Mouse (Mus musculus): ENCODE measurements around the gene Ssr2. TPM values are rescaled to one million over a fixed set of nuclear protein-coding genes. Genes with fewer than 3 reads are reported as not detected.
A peak's percentile ranks its signal among the peaks of the same experiment; 100 is the strongest.

Gene Ssr2
- polyA plus RNA-seq, 1 experiment from 2014 or later = 294 TPM

DNA sequence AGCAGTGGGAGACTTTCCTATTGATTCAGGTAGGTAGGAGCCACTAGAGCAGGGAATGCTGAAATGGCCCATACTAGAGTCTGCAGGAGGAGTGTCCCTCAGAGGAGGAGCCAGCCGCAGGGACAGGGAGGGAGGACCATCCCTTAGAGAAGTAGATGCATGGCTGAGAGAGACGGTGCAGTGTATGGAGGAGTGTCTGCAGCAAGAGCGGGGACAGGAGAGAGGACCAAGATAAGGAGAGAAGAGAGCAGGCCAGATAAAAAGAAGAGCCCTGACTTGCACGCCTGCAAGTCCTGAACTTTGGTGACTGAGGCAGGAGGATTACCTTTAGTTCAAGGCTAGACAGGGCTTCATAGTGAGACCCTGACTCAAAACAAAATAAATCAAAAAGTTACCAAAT, 51.4 kb downstream of the Ssr2 start:
- no peaks in the 10 kb centered on the region for H3K27me3 ChIP-seq (ENCODE audit: insufficient read depth, low read length)
- H3K9ac ChIP-seq (ENCODE audit: low read depth, low read length) = no peak overlapping the region
- TF ChIP-seq CTCF (IDR thresholded peaks at IDR 0.05; ENCODE audit: low read depth) = no peak
- no peaks in the 10 kb centered on the region for H3K9me3 ChIP-seq (replicated peaks; ENCODE audit: low read length)
- DNase-seq (ENCODE audit: low spot score) = no peak
- 37% methylated on average over 4 of the region's 4 CpGs for WGBS
- H3K27ac ChIP-seq = 0 out of 2 replicates have a peak overlapping the region, but pooled peaks have one; percentile 21
- H3K4me1 ChIP-seq (replicated peaks; ENCODE audit: insufficient read depth, low read length) = peaks cover 38% of the 10 kb centered on the region
- peaks cover 24% of the 10 kb centered on the region for H3K36me3 ChIP-seq (ENCODE audit: insufficient read depth, low read length)
- H3K4me2 ChIP-seq (ENCODE audit: low read length) = no peak overlapping the region
- no peak for ATAC-seq (replicated peaks; ENCODE audit: low FRiP score, low read depth)
- no peak overlapping the region for H3K4me3 ChIP-seq (replicated peaks; ENCODE audit: low read depth, low read length)

DNA sequence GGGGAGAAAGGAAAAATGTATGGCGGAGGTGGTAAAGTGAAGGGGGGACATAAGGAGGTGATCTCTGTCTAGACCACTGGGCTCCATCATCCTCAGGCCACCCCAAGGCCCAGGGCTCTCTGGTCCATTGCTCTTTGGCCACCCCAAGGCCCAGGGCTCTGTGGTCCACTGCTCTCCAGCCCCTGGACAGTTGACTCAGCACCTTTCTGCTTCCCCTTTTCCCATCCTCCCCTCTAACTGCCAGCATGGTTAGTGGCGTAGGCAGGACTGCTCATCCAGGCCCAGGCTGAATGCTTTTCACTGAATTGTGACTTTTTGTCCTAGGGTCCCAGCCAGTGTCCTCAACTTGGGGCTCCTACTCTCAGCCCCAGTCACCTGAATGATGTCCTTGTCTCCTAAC, 51.9 kb downstream of the Ssr2 start:
- no peaks in the 10 kb centered on the region for H3K9me3 ChIP-seq (replicated peaks; ENCODE audit: low read length)
- H3K27ac ChIP-seq = no peak overlapping the region
- DNase-seq (ENCODE audit: low spot score) (no peak), ATAC-seq (replicated peaks; ENCODE audit: low FRiP score, low read depth) (peak; percentile 61)
- TF ChIP-seq CTCF (IDR thresholded peaks at IDR 0.05; ENCODE audit: low read depth) = no peak
- peaks cover 38% of the 10 kb centered on the region for H3K4me1 ChIP-seq (replicated peaks; ENCODE audit: insufficient read depth, low read length)
- H3K9ac ChIP-seq (ENCODE audit: low read depth, low read length) = no peak overlapping the region
- 79% methylated on average over 2 of the region's 2 CpGs for WGBS
- H3K27me3 ChIP-seq (ENCODE audit: insufficient read depth, low read length) = no peaks in the 10 kb centered on the region
- no peak overlapping the region for H3K4me3 ChIP-seq (replicated peaks; ENCODE audit: low read depth, low read length)
- H3K4me2 ChIP-seq (ENCODE audit: low read length) = no peak overlapping the region
- peaks cover 26% of the 10 kb centered on the region for H3K36me3 ChIP-seq (ENCODE audit: insufficient read depth, low read length)

DNA sequence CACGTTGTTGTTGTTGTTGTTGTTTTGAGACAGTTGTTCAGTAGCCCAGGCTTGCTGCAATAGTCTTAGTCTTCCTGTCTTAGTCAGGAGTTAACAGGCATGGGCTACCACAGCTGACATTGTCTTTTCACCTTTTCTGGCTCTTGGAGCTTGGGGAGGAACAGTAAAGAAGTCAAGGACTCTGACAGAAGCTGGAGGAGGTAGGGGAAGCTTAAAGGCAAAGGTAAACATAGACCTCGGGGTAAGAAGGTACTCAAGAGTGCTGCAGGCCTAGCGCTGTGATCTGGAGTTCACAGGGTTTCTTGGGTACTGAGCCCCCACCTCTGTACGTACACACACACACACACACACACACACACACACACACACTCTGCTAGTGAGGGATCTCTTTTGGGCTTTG, 53.1 kb downstream of the Ssr2 start:
- Histone ChIP-seq H3K9me3 (replicated peaks; ENCODE audit: low read length) (no peaks in the 10 kb centered on the region), H3K27me3 (ENCODE audit: insufficient read depth, low read length) (no peaks in the 10 kb centered on the region), H3K27ac (peak overlapping the region; percentile 31; the same call in 1 of the 2 replicates), H3K4me3 (replicated peaks; ENCODE audit: low read depth, low read length) (no peak overlapping the region), H3K4me1 (replicated peaks; ENCODE audit: insufficient read depth, low read length) (peaks cover 32% of the 10 kb centered on the region), H3K4me2 (ENCODE audit: low read length) (no peak overlapping the region), H3K9ac (ENCODE audit: low read depth, low read length) (no peak overlapping the region), H3K36me3 (ENCODE audit: insufficient read depth, low read length) (peaks cover 38% of the 10 kb centered on the region)
- TF ChIP-seq CTCF (IDR thresholded peaks at IDR 0.05; ENCODE audit: low read depth) = no peak
- no peak for DNase-seq (ENCODE audit: low spot score)
- no peak for ATAC-seq (replicated peaks; ENCODE audit: low FRiP score, low read depth)
- whole genome bisulfite sequencing = 52% methylated on average over 4 of the region's 4 CpGs

DNA sequence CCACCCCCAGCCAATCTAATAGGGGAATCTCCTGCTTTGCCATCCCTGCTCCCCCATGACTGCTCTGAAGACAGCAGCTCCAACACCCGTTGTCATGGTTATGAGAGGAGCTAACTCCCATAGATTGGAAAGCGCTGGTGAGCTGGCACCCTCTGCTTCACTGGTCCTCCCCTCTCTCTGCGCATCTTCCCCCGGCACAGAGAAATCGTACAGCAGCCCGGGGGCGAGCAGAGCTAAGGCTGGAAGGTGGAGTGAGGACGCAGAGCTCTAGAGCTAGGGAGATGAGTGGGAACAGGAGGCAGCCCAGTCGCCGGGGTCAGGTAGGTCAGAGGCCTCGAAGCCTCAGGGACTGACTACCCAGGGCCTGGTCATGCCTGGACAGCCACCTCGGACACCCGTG, 53.6 kb downstream of the Ssr2 start:
- no peaks in the 10 kb centered on the region for H3K27me3 ChIP-seq (ENCODE audit: insufficient read depth, low read length)
- no peak for TF ChIP-seq CTCF (IDR thresholded peaks at IDR 0.05; ENCODE audit: low read depth)
- no peak overlapping the region for H3K9ac ChIP-seq (ENCODE audit: low read depth, low read length)
- no peak for ATAC-seq (replicated peaks; ENCODE audit: low FRiP score, low read depth)
- peaks cover 43% of the 10 kb centered on the region for H3K36me3 ChIP-seq (ENCODE audit: insufficient read depth, low read length)
- peaks cover 27% of the 10 kb centered on the region for H3K4me1 ChIP-seq (replicated peaks; ENCODE audit: insufficient read depth, low read length)
- no peak for DNase-seq (ENCODE audit: low spot score)
- no peak overlapping the region for H3K4me2 ChIP-seq (ENCODE audit: low read length)
- no peaks in the 10 kb centered on the region for H3K9me3 ChIP-seq (replicated peaks; ENCODE audit: low read length)
- no peak overlapping the region for H3K4me3 ChIP-seq (replicated peaks; ENCODE audit: low read depth, low read length)
- 62% methylated on average over 13 of the region's 13 CpGs for WGBS
- H3K27ac ChIP-seq = 0 out of 2 replicates have a peak overlapping the region, but pooled peaks have one; percentile 55

DNA sequence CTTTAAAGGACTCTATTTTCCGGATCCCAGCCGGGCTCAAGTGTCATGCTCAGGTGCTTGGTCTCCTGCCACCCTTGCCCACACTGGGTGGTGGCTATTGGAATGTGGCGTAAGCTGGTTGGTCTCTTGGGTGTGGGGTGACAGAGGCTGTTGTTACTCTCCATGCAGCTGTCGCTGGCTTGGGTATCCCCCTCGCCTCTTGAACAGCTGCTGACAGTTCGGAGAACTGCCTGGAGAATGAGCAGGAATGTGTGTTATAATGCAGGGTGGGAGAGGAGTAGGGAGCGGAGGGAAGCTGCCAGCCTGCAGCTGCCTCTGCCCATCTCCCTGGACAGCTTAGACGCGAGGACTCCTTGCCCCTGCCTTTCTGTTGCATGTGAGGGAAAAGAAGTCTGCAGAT, 54.3 kb downstream of the Ssr2 start:
- WGBS = 79% methylated on average over 9 of the region's 9 CpGs
- Histone ChIP-seq H3K27ac (peak overlapping the region; percentile 55; the same call in 1 of the 2 replicates), H3K36me3 (ENCODE audit: insufficient read depth, low read length) (peaks cover 50% of the 10 kb centered on the region), H3K4me3 (replicated peaks; ENCODE audit: low read depth, low read length) (no peak overlapping the region), H3K9ac (ENCODE audit: low read depth, low read length) (no peak overlapping the region), H3K4me2 (ENCODE audit: low read length) (no peak overlapping the region), H3K9me3 (replicated peaks; ENCODE audit: low read length) (no peaks in the 10 kb centered on the region), H3K27me3 (ENCODE audit: insufficient read depth, low read length) (no peaks in the 10 kb centered on the region), H3K4me1 (replicated peaks; ENCODE audit: insufficient read depth, low read length) (peaks cover 20% of the 10 kb centered on the region)
- ATAC-seq (replicated peaks; ENCODE audit: low FRiP score, low read depth) (no peak), DNase-seq (ENCODE audit: low spot score) (no peak)
- TF ChIP-seq CTCF (IDR thresholded peaks at IDR 0.05; ENCODE audit: low read depth) = no peak

DNA sequence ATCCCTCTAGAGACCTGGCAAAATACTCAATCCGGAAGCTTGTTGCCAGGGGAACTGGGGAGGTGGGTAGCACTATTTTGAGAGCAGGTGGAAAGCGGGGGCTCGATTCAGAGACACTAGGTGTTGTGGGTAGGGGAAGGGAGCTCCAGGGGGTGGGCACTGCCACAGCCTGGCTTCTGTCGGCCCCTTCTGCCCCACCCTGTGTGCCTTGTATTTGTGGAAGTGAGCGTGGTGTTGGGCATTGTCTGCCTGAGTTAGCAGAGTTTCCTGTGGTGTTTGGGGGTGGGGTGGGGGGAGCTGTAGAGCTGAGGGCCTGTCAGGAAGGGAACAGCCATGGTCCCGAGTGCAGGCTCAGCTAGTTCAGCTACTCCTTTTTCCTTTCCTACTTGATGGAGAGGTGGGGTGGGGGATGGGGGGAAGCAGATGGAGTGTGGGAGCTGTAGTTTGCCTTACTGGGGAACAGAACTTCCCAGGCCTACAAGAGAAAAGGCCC, 55.2 kb downstream of the Ssr2 start:
- no peak overlapping the region for H3K4me3 ChIP-seq (replicated peaks; ENCODE audit: low read depth, low read length)
- no peaks in the 10 kb centered on the region for H3K27me3 ChIP-seq (ENCODE audit: insufficient read depth, low read length)
- 70% methylated on average over 6 of the region's 6 CpGs for WGBS
- H3K4me2 ChIP-seq (ENCODE audit: low read length) = no peak overlapping the region
- H3K27ac ChIP-seq = peak overlapping the region; percentile 55
- H3K9me3 ChIP-seq (replicated peaks; ENCODE audit: low read length) = no peaks in the 10 kb centered on the region
- TF ChIP-seq CTCF (IDR thresholded peaks at IDR 0.05; ENCODE audit: low read depth) = no peak
- no peak for DNase-seq (ENCODE audit: low spot score)
- no peak overlapping the region for H3K9ac ChIP-seq (ENCODE audit: low read depth, low read length)
- H3K4me1 ChIP-seq (replicated peaks; ENCODE audit: insufficient read depth, low read length) = peaks cover 18% of the 10 kb centered on the region
- peaks cover 59% of the 10 kb centered on the region for H3K36me3 ChIP-seq (ENCODE audit: insufficient read depth, low read length)
- no peak for ATAC-seq (replicated peaks; ENCODE audit: low FRiP score, low read depth)
